Mouse (Mus musculus): ENCODE data around the gene Tmem151b.

- TF ChIP-seq ZNF384 (IDR thresholded peaks at IDR 0.05; ENCODE audit: low read depth, low read length) (no peak), HCFC1 (IDR thresholded peaks at IDR 0.05; ENCODE audit: borderline replicate concordance, insufficient read depth, low read length) (no peak), ZC3H11A (IDR thresholded peaks at IDR 0.05; ENCODE audit: borderline replicate concordance, low read depth, low read length) (no peak), CHD2 (IDR thresholded peaks at IDR 0.05; ENCODE audit: low read depth, low read length) (no peak)
Observed at GRCm38 (mm10) chr17:45517549-45518215, 31.8 kb downstream of the Tmem151b start.

All from ES-E14 (cell line).